Mouse (Mus musculus): Measurements from ENCODE around the gene Dpp6. TPM values are rescaled to one million over a fixed set of nuclear protein-coding genes. Genes with fewer than 3 reads are reported as not detected.

Dpp6 gene
- polyA plus RNA-seq, 1 experiment, result 95.2 TPM

- Histone ChIP-seq H3K4me3 (ENCODE audit: insufficient read depth, low read length) (no peak overlapping the region), H3K27ac (ENCODE audit: insufficient read depth, low read length) (no peak overlapping the region), H3K4me1 (ENCODE audit: control insufficient read depth, insufficient read depth, low read length) (no peaks in the 10 kb centered on the region)
- TF ChIP-seq CTCF (IDR thresholded peaks at IDR 0.05; ENCODE audit: extremely low read depth, insufficient read depth, low read length), result no peak
- TF ChIP-seq POLR2A (IDR thresholded peaks at IDR 0.05; ENCODE audit: extremely low read depth, insufficient read depth, low read length), result no peak
These were observed 709.9 kb downstream of the Dpp6 start for GRCm38 (mm10) chr5:27526906-27527305.

- TF ChIP-seq POLR2A (IDR thresholded peaks at IDR 0.05; ENCODE audit: extremely low read depth, insufficient read depth, low read length) (no peak), CTCF (IDR thresholded peaks at IDR 0.05; ENCODE audit: extremely low read depth, insufficient read depth, low read length) (peak; percentile 65)
- Histone ChIP-seq H3K4me3 (ENCODE audit: insufficient read depth, low read length) (no peak overlapping the region), H3K4me1 (ENCODE audit: control insufficient read depth, insufficient read depth, low read length) (no peaks in the 10 kb centered on the region), H3K27ac (ENCODE audit: insufficient read depth, low read length) (no peak overlapping the region)
These were observed 727.8 kb downstream of the Dpp6 start for GRCm38 (mm10) chr5:27544816-27545270.

GRCm38 (mm10) chr5:27549291-27549690 is 732.3 kb downstream of the Dpp6 start:
- H3K4me1 ChIP-seq (ENCODE audit: control insufficient read depth, insufficient read depth, low read length), result no peaks in the 10 kb centered on the region
- H3K4me3 ChIP-seq (ENCODE audit: insufficient read depth, low read length), result no peak overlapping the region
- TF ChIP-seq CTCF (IDR thresholded peaks at IDR 0.05; ENCODE audit: extremely low read depth, insufficient read depth, low read length), result no peak
- TF ChIP-seq POLR2A (IDR thresholded peaks at IDR 0.05; ENCODE audit: extremely low read depth, insufficient read depth, low read length), result no peak
- H3K27ac ChIP-seq (ENCODE audit: insufficient read depth, low read length), result no peak overlapping the region

DNA sequence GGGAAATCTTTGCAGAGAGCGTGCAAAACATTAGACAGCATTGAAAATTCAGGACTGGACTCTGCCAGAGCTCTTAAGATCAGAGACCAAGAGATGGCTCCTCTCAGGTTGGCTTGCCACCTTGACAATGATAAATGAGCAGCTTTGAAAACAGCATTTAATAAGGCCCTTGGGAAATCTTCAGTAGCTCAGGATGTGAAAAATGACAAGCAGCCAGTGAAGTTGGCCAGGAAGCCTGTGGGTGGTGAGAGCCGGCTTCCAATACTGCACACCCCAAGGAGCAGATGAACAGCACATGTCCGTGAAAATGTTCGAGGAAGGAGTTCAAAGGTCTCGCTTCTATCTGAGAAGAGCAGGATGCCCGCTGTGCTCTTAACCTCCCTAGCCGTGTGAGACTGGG is 748.7 kb downstream of the Dpp6 start:
- TF ChIP-seq POLR2A (IDR thresholded peaks at IDR 0.05; ENCODE audit: extremely low read depth, insufficient read depth, low read length), result no peak
- no peak for TF ChIP-seq CTCF (IDR thresholded peaks at IDR 0.05; ENCODE audit: extremely low read depth, insufficient read depth, low read length)
- H3K4me3 ChIP-seq (ENCODE audit: insufficient read depth, low read length), result no peak overlapping the region
- no peak overlapping the region for H3K27ac ChIP-seq (ENCODE audit: insufficient read depth, low read length)
- no peaks in the 10 kb centered on the region; the same call in 1 of the 2 replicates for H3K4me1 ChIP-seq (ENCODE audit: control insufficient read depth, insufficient read depth, low read length)

DNA sequence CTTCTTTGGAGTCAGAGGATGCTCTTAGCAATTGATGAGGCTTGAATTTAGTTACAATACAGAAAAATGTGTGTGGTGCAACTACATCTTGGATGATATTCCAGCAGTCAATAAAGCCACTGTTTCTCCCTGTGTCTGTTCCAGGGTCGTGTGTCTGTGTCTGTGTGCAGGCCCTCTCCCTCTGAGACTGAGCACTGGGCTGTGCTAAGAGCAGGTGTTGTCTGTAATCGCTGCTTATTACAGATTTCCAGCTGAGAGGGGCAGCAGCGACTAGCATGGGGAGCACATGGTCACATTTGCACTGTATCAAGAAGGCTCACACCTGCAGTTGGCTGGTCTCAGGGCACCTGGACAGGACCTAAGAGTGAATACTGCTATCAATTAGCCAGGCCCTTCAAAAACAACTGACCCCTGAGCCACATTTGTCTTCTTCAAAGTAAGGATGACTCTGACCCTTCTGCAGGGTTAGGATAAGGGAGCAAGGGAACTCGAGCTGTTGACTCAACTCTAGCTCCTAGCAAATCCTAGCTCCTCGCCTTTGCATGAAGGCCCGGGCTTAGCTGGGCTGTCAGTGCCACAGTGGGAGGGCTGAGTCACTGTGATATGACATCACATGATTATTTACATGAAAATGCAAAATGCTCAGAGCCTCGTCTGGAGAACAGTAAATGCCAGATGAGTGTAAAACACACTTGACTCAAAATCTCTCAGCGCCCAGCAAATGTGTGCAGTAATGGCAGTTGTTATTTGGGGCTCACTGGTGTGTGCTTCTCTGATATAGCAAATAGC is 771.2 kb downstream of the Dpp6 start:
- H3K27ac ChIP-seq (ENCODE audit: insufficient read depth, low read length), result no peak overlapping the region
- H3K4me1 ChIP-seq (ENCODE audit: control insufficient read depth, insufficient read depth, low read length), result peaks cover 3% of the 10 kb centered on the region
- H3K4me3 ChIP-seq (ENCODE audit: insufficient read depth, low read length), result no peak overlapping the region
- TF ChIP-seq CTCF (IDR thresholded peaks at IDR 0.05; ENCODE audit: extremely low read depth, insufficient read depth, low read length), result no peak
- TF ChIP-seq POLR2A (IDR thresholded peaks at IDR 0.05; ENCODE audit: extremely low read depth, insufficient read depth, low read length), result no peak

GRCm38 (mm10) chr5:27604132-27604531 is 787.1 kb downstream of the Dpp6 start:
- Histone ChIP-seq H3K27ac (ENCODE audit: insufficient read depth, low read length) (no peak overlapping the region), H3K4me3 (ENCODE audit: insufficient read depth, low read length) (no peak overlapping the region), H3K4me1 (ENCODE audit: control insufficient read depth, insufficient read depth, low read length) (peaks cover 6% of the 10 kb centered on the region)
- TF ChIP-seq CTCF (IDR thresholded peaks at IDR 0.05; ENCODE audit: extremely low read depth, insufficient read depth, low read length) (no peak), POLR2A (IDR thresholded peaks at IDR 0.05; ENCODE audit: extremely low read depth, insufficient read depth, low read length) (no peak)

GRCm38 (mm10) chr5:27615769-27616168 is 798.8 kb downstream of the Dpp6 start:
- no peak overlapping the region for H3K4me3 ChIP-seq (ENCODE audit: insufficient read depth, low read length)
- no peak for TF ChIP-seq POLR2A (IDR thresholded peaks at IDR 0.05; ENCODE audit: extremely low read depth, insufficient read depth, low read length)
- peak; percentile 59 for TF ChIP-seq CTCF (IDR thresholded peaks at IDR 0.05; ENCODE audit: extremely low read depth, insufficient read depth, low read length)
- no peaks in the 10 kb centered on the region; the same call in 1 of the 2 replicates for H3K4me1 ChIP-seq (ENCODE audit: control insufficient read depth, insufficient read depth, low read length)
- no peak overlapping the region for H3K27ac ChIP-seq (ENCODE audit: insufficient read depth, low read length)

DNA sequence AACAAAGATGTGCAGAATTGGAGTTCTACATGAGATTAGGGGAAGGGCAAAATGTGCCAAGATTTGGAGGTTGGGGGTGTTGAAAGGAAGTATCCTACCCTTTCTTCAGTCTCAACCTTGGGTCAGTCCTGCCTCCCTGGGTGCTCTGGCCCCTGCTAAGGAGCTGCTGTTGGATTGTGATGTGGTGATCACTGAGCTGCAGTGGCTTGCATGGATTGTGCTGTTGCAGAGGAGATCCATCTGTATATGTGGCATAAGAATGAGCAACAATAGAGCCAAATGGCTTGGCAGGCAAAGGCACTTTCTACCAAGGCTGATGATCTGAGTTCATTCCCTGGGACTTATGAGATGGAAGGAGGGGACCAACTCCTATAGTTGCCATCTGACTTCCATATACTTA is 804.8 kb downstream of the Dpp6 start:
- H3K4me1 ChIP-seq (ENCODE audit: control insufficient read depth, insufficient read depth, low read length), result peaks cover under 1% of the 10 kb centered on the region; the same call in 1 of the 2 replicates
- H3K4me3 ChIP-seq (ENCODE audit: insufficient read depth, low read length), result no peak overlapping the region
- H3K27ac ChIP-seq (ENCODE audit: insufficient read depth, low read length), result no peak overlapping the region
- TF ChIP-seq CTCF (IDR thresholded peaks at IDR 0.05; ENCODE audit: extremely low read depth, insufficient read depth, low read length) (no peak), POLR2A (IDR thresholded peaks at IDR 0.05; ENCODE audit: extremely low read depth, insufficient read depth, low read length) (no peak)

DNA sequence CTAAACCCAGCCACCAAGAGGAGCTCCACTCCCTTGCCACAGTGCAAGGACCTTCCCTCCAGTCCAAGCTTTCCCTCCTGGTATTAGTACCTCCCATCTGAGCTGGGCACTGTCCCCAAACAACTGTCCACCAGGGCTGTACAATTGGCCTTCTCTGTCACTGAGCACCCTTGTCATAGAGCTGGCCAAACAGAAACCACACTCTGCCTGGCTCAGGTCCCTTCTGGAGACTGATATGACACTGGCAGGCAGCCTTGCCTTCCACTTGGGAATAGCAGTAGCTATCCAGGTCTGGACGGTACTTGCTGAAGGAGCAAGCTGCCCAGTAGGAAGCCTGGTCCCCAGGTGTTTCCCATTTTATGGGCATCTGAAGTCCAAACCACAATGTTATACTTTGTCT is 806.9 kb downstream of the Dpp6 start:
- H3K4me3 ChIP-seq (ENCODE audit: insufficient read depth, low read length), result no peak overlapping the region

DNA sequence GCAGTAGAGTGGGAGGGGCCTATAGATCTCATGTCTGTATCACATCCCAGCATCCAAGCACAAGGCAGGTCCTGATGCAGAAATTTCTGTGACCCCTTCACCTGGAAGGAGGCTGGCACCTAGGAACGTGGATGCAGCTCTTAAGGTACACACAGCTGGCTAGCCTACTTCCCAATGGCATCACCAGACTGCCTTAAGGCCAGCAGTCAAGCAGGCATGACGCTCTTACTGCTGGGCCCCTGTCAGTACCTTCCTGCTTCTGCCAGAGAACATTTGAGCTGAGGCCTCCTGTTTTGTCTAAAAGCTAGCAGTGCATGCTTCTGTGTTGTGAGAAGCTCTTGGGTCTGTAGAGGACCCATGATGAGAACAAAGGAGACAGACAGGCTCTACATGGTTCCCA is 815.1 kb downstream of the Dpp6 start:
- TF ChIP-seq CTCF (IDR thresholded peaks at IDR 0.05; ENCODE audit: extremely low read depth, insufficient read depth, low read length), result no peak
- no peak for TF ChIP-seq POLR2A (IDR thresholded peaks at IDR 0.05; ENCODE audit: extremely low read depth, insufficient read depth, low read length)
- Histone ChIP-seq H3K27ac (ENCODE audit: insufficient read depth, low read length) (no peak overlapping the region), H3K4me1 (ENCODE audit: control insufficient read depth, insufficient read depth, low read length) (no peaks in the 10 kb centered on the region), H3K4me3 (ENCODE audit: insufficient read depth, low read length) (no peak overlapping the region)

More for the DNA sequence above, 806.9 kb downstream of the Dpp6 start:
- Histone ChIP-seq H3K4me1 (ENCODE audit: control insufficient read depth, insufficient read depth, low read length) (peaks cover 2% of the 10 kb centered on the region; the same call in 1 of the 2 replicates), H3K27ac (ENCODE audit: insufficient read depth, low read length) (no peak overlapping the region)
- TF ChIP-seq CTCF (IDR thresholded peaks at IDR 0.05; ENCODE audit: extremely low read depth, insufficient read depth, low read length) (no peak), POLR2A (IDR thresholded peaks at IDR 0.05; ENCODE audit: extremely low read depth, insufficient read depth, low read length) (no peak)

Measured in cortical plate, adult 2 months (tissue).